Mouse (Mus musculus) brain, embryonic 14.5 days (tissue): ENCODE data around the gene Coro1b.

ENCODE experiments used
- CTCF ChIP-seq: fragments of 200-500 bp; IDR thresholded peaks from 2 replicates; pipeline ENCODE4 v1.5.1; 2012; ENCODE audit warnings: inconsistent platforms, mild to moderate bottlenecking, moderate library complexity, borderline replicate concordance; ENCODE audit not compliant: insufficient read depth, insufficient read length; ENCODE audit errors: extremely low read depth
- POLR2A ChIP-seq: fragments of 200-500 bp; IDR thresholded peaks from 2 replicates; pipeline ENCODE4 v1.6.1; 2012; ENCODE audit warnings: mild to moderate bottlenecking, inconsistent platforms, borderline replicate concordance; ENCODE audit not compliant: poor library complexity, insufficient read depth, insufficient read length, severe bottlenecking; ENCODE audit errors: extremely low read depth

DNA sequence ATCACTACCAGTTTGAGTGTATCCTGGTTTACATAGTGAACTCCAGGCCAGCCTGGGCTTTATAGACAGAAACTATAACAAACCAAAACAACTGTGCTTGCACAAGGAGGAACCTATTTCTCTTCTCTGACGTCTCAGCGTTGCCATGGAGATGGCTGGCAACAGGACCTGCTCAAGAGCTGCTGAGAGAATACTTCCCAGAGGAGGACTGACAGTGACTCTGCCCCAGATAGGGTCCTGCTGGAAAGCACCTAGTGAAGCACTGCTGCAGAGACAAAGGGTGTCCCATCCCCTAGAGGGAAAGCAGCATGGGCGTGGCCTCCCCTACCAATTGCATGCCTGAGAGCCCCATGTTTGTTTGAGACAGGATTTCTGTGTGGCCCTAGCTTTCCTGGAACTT lies 33.5 kb downstream of the Coro1b start:
- no peak for TF ChIP-seq CTCF
- TF ChIP-seq POLR2A = no peak
